Mouse (Mus musculus) hindbrain, embryonic 12.5 days (tissue): ENCODE results near the gene St3gal4. TPM values are rescaled to one million over a fixed set of nuclear protein-coding genes. Genes with fewer than 3 reads are reported as not detected.

Source experiments
- ATAC-seq: fragments of 200-750 bp; cut with Nextera tagmentation; 2 replicates; pipeline ENCODE4 v1.8.0; 2017; ENCODE audit warnings: moderate TSS enrichment; ENCODE audit not compliant: low FRiP score
- H3K27ac ChIP-seq: fragments of 300-500 bp; sonication (generic); 2 replicates; pipeline ENCODE4 v1.5.1; 2016; ENCODE audit warnings: mild to moderate bottlenecking
- H3K27me3 ChIP-seq: fragments of 300-500 bp; sonication (generic); 2 replicates; pipeline ENCODE4 v1.6.1; 2016; ENCODE audit warnings: mild to moderate bottlenecking
- H3K36me3 ChIP-seq: fragments of 300-500 bp; sonication (generic); 2 replicates; pipeline ENCODE4 v1.6.1; 2016; ENCODE audit warnings: mild to moderate bottlenecking
- H3K4me1 ChIP-seq: fragments of 300-500 bp; sonication (generic); 2 replicates; pipeline ENCODE4 v1.6.1; 2016
- H3K4me2 ChIP-seq: fragments of 300-500 bp; sonication (generic); replicated peaks from 2 replicates; pipeline ENCODE4 v1.6.1; 2016; ENCODE audit warnings: mild to moderate bottlenecking
- H3K4me3 ChIP-seq: fragments of 300-500 bp; sonication (generic); 2 replicates; pipeline ENCODE4 v1.5.1; 2016; ENCODE audit warnings: mild to moderate bottlenecking
- H3K9ac ChIP-seq: fragments of 300-500 bp; sonication (generic); 2 replicates; pipeline ENCODE4 v1.6.1; 2016; ENCODE audit warnings: mild to moderate bottlenecking, moderate library complexity
- H3K9me3 ChIP-seq: fragments of 300-500 bp; sonication (generic); replicated peaks from 2 replicates; pipeline ENCODE4 v1.6.1; 2016; ENCODE audit warnings: mild to moderate bottlenecking
- WGBS: fragments of 180-500 bp; shearing (Covaris S2); methylation state at CpG from one replicate; pipeline ENCODE4 v1.1.7; 2016; 5-methylcytosine and 5-hydroxymethylcytosine counted together
- polyA plus RNA-seq: library from polyadenylated mRNA; unstranded; fragments of >200 nt; fragmentation: Nextera tagmentation; extraction: Ambion mirVana; gene quantifications from 2 replicates; pipeline ENCODE4 v1.2.1, GENCODE M21; 2016

Gene St3gal4
- polyA plus RNA-seq, 1 experiment from 2014 or later = 15.6 TPM

GRCm38 (mm10) chr9:35016762-35017161 is 102.3 kb downstream of the St3gal4 start:
- H3K36me3 ChIP-seq = no peaks in the 10 kb centered on the region
- H3K9me3 ChIP-seq = no peaks in the 10 kb centered on the region
- H3K27ac ChIP-seq = no peak overlapping the region
- H3K27me3 ChIP-seq = no peaks in the 10 kb centered on the region
- no peak overlapping the region for H3K4me3 ChIP-seq
- no peak overlapping the region for H3K9ac ChIP-seq
- H3K4me1 ChIP-seq = peaks cover 12% of the 10 kb centered on the region
- no peak overlapping the region for H3K4me2 ChIP-seq
- ATAC-seq = no peak
- WGBS = 42% methylated on average over 4 of the region's 4 CpGs

- Histone ChIP-seq H3K4me2 (no peak overlapping the region), H3K4me1 (no peaks in the 10 kb centered on the region), H3K4me3 (no peak overlapping the region), H3K36me3 (no peaks in the 10 kb centered on the region), H3K27me3 (peaks cover 4% of the 10 kb centered on the region; the same call in 1 of the 2 replicates), H3K9ac (no peak overlapping the region), H3K27ac (no peak overlapping the region), H3K9me3 (no peaks in the 10 kb centered on the region)
- WGBS = 86% methylated on average over 14 of the region's 14 CpGs
- no peak for ATAC-seq
Observed at GRCm38 (mm10) chr9:35007697-35008341, 111.2 kb downstream of the St3gal4 start.

GRCm38 (mm10) chr9:35004113-35004512 is 115.0 kb downstream of the St3gal4 start:
- ATAC-seq = no peak
- 87% methylated on average over 4 of the region's 4 CpGs for WGBS
- Histone ChIP-seq H3K27ac (no peak overlapping the region), H3K4me1 (no peaks in the 10 kb centered on the region), H3K4me3 (no peak overlapping the region), H3K4me2 (no peak overlapping the region), H3K36me3 (no peaks in the 10 kb centered on the region), H3K9ac (no peak overlapping the region), H3K27me3 (peaks cover 4% of the 10 kb centered on the region; the same call in 1 of the 2 replicates), H3K9me3 (no peaks in the 10 kb centered on the region)

- H3K27ac ChIP-seq = no peak overlapping the region
- H3K36me3 ChIP-seq = no peaks in the 10 kb centered on the region
- peak; percentile 50; the same call in 1 of the 2 replicates for ATAC-seq
- no peak overlapping the region for H3K4me2 ChIP-seq
- no peak overlapping the region for H3K4me3 ChIP-seq
- peaks cover 18% of the 10 kb centered on the region for H3K4me1 ChIP-seq
- H3K9ac ChIP-seq = no peak overlapping the region
- 44% methylated on average over 9 of the region's 9 CpGs for WGBS
- no peaks in the 10 kb centered on the region for H3K9me3 ChIP-seq
- no peaks in the 10 kb centered on the region for H3K27me3 ChIP-seq
Observed at GRCm38 (mm10) chr9:34997880-34998865, 120.9 kb downstream of the St3gal4 start.

Other genes with a start within 250 kb of the St3gal4 start
- 73.1 and 73.8 TPM in 2 replicates for gene Dcps, start 56.8 kb upstream of the St3gal4 start, polyA plus RNA-seq
- gene Srpr, start 80.9 kb upstream of the St3gal4 start, polyA plus RNA-seq = 90.6 and 94.2 TPM in 2 replicates
- 11.9 and 13.4 TPM in 2 replicates for gene Tirap, start 81.0 kb upstream of the St3gal4 start, polyA plus RNA-seq
- 45.7 and 50.4 TPM in 2 replicates for gene Foxred1, start 91.8 kb upstream of the St3gal4 start, polyA plus RNA-seq
- gene Fam118b, start 148.5 kb upstream of the St3gal4 start, polyA plus RNA-seq = 62.2 and 62.6 TPM in 2 replicates
- gene Rpusd4, start 148.6 kb upstream of the St3gal4 start, polyA plus RNA-seq = 24.2 and 26.4 TPM in 2 replicates